Mouse (Mus musculus) liver, postnatal 0 days (tissue): Measurements from ENCODE around the gene Mrpl30. TPM values are rescaled to one million over a fixed set of nuclear protein-coding genes. Genes with fewer than 3 reads are reported as not detected.

Source experiments
- ATAC-seq: fragments of 200-750 bp; cut with Nextera tagmentation; 2 replicates; pipeline ENCODE4 v1.8.0; 2017; ENCODE audit warnings: mild to moderate bottlenecking, moderate library complexity
- DNase-seq: peaks from one replicate; pipeline ENCODE4 v3.0.0-alpha.2; 2016
- H3K27ac ChIP-seq: fragments of 300-500 bp; sonication (generic); 2 replicates; pipeline ENCODE4 v1.5.1; 2014; ENCODE audit warnings: antibody characterized with exemption, moderate library complexity, mild to moderate bottlenecking, low read depth
- H3K27me3 ChIP-seq: fragments of 300-500 bp; sonication (generic); 2 replicates; pipeline ENCODE4 v1.6.1; 2014; ENCODE audit warnings: low read length, control low read depth, mixed read lengths; ENCODE audit not compliant: insufficient read depth
- H3K36me3 ChIP-seq: fragments of 300-500 bp; sonication (generic); replicated peaks from 2 replicates; pipeline ENCODE4 v1.6.1; 2014; ENCODE audit warnings: mild to moderate bottlenecking, control low read depth, low read length, moderate library complexity, mixed read lengths; ENCODE audit not compliant: insufficient read depth
- H3K4me1 ChIP-seq: fragments of 300-500 bp; sonication (generic); 2 replicates; pipeline ENCODE4 v1.6.1; 2014; ENCODE audit warnings: antibody characterized with exemption, mild to moderate bottlenecking, control low read depth; ENCODE audit not compliant: insufficient read depth
- H3K4me2 ChIP-seq: fragments of 300-500 bp; sonication (generic); 2 replicates; pipeline ENCODE4 v1.6.1; 2014; ENCODE audit warnings: low read depth, mild to moderate bottlenecking, low read length, moderate library complexity, mixed read lengths
- H3K4me3 ChIP-seq: fragments of 300-500 bp; sonication (generic); 2 replicates; pipeline ENCODE4 v1.5.1; 2014; ENCODE audit warnings: low read depth, low read length
- H3K9ac ChIP-seq: fragments of 300-500 bp; sonication (generic); replicated peaks from 2 replicates; pipeline ENCODE4 v1.6.1; 2014; ENCODE audit warnings: mild to moderate bottlenecking, moderate library complexity
- H3K9me3 ChIP-seq: fragments of 300-500 bp; sonication (generic); 2 replicates; pipeline ENCODE4 v1.6.1; 2016; ENCODE audit warnings: mild to moderate bottlenecking, control low read depth, low read length, mixed read lengths
- CTCF ChIP-seq: sonication (generic); IDR thresholded peaks from 2 replicates; pipeline ENCODE4 v1.5.1; 2016; ENCODE audit warnings: antibody characterized with exemption, low read depth
- EP300 ChIP-seq: IDR thresholded peaks from 2 replicates; pipeline ENCODE4 v1.6.1; 2016; ENCODE audit warnings: antibody characterized with exemption, low read depth, mild to moderate bottlenecking
- WGBS: fragments of 180-500 bp; shearing (Covaris S2); extraction: QIAGEN DNeasy Blood & Tissue Kit; methylation state at CpG from one replicate; pipeline ENCODE4 v1.1.7; 2014; ENCODE audit not compliant: insufficient replicate concordance; 5-methylcytosine and 5-hydroxymethylcytosine counted together
- polyA plus RNA-seq: library from polyadenylated mRNA; unstranded; fragments of >200 nt; fragmentation: Nextera tagmentation; extraction: Ambion mirVana; gene quantifications from 2 replicates; pipeline ENCODE4 v1.2.1, GENCODE M21; 2015

Gene Mrpl30
- polyA plus RNA-seq, 1 experiment from 2014 or later: 185 TPM

GRCm38 (mm10) chr1:37873157-37873556 is 17.1 kb upstream of the Mrpl30 start:
- 68% methylated on average over 4 of the region's 4 CpGs for WGBS
- DNase-seq (no peak), ATAC-seq (no peak)
- no peak for TF ChIP-seq EP300
- no peak for TF ChIP-seq CTCF
- no peak overlapping the region for H3K9ac ChIP-seq
- peaks cover 21% of the 10 kb centered on the region for H3K36me3 ChIP-seq
- H3K27ac ChIP-seq: peak overlapping the region; percentile 63; the same call in 1 of the 2 replicates
- peak overlapping the region; percentile 79 for H3K4me2 ChIP-seq
- H3K4me1 ChIP-seq: peaks cover 12% of the 10 kb centered on the region
- H3K4me3 ChIP-seq: peak overlapping the region; percentile 63
- no peaks in the 10 kb centered on the region for H3K27me3 ChIP-seq
- 0 out of 2 replicates have a peak, but pooled peaks cover 5% of the 10 kb centered on the region for H3K9me3 ChIP-seq

GRCm38 (mm10) chr1:37877736-37878460 is 12.4 kb upstream of the Mrpl30 start:
- H3K36me3 ChIP-seq: peaks cover 58% of the 10 kb centered on the region
- no peak overlapping the region for H3K27ac ChIP-seq
- no peak overlapping the region for H3K4me3 ChIP-seq
- WGBS: 90% methylated on average over 13 of the region's 13 CpGs
- no peaks in the 10 kb centered on the region for H3K27me3 ChIP-seq
- H3K9ac ChIP-seq: no peak overlapping the region
- H3K4me1 ChIP-seq: peaks cover 4% of the 10 kb centered on the region; the same call in 1 of the 2 replicates
- DNase-seq (no peak), ATAC-seq (no peak)
- H3K4me2 ChIP-seq: no peak overlapping the region
- TF ChIP-seq EP300 (no peak), CTCF (no peak)
- 0 out of 2 replicates have a peak, but pooled peaks cover 5% of the 10 kb centered on the region for H3K9me3 ChIP-seq

GRCm38 (mm10) chr1:37883411-37883810 is 6.9 kb upstream of the Mrpl30 start:
- TF ChIP-seq EP300 (no peak), CTCF (no peak)
- peaks cover 50% of the 10 kb centered on the region for H3K36me3 ChIP-seq

GRCm38 (mm10) chr1:37884451-37884850 is 5.8 kb upstream of the Mrpl30 start:
- Histone ChIP-seq H3K27me3 (no peaks in the 10 kb centered on the region), H3K4me1 (peaks cover 12% of the 10 kb centered on the region), H3K27ac (no peak overlapping the region), H3K9me3 (no peaks in the 10 kb centered on the region), H3K9ac (no peak overlapping the region), H3K4me3 (no peak overlapping the region), H3K4me2 (no peak overlapping the region), H3K36me3 (peaks cover 41% of the 10 kb centered on the region)
- TF ChIP-seq CTCF: no peak
- no peak for TF ChIP-seq EP300
- WGBS: 67% methylated on average over 4 of the region's 4 CpGs
- DNase-seq (peak; percentile 69), ATAC-seq (peak; percentile 72)

More at GRCm38 (mm10) chr1:37883411-37883810, 6.9 kb upstream of the Mrpl30 start:
- H3K4me2 ChIP-seq: no peak overlapping the region
- ATAC-seq: no peak
- H3K4me1 ChIP-seq: peaks cover 2% of the 10 kb centered on the region
- H3K27ac ChIP-seq: no peak overlapping the region
- DNase-seq: no peak
- H3K9ac ChIP-seq: no peak overlapping the region
- WGBS: 85% methylated on average over 4 of the region's 4 CpGs
- no peaks in the 10 kb centered on the region for H3K27me3 ChIP-seq
- no peak overlapping the region for H3K4me3 ChIP-seq
- no peaks in the 10 kb centered on the region for H3K9me3 ChIP-seq

GRCm38 (mm10) chr1:37889206-37889605 is 1.1 kb upstream of the Mrpl30 start:
- WGBS: 76% methylated on average over 7 of the region's 7 CpGs
- Histone ChIP-seq H3K36me3 (peaks cover 9% of the 10 kb centered on the region), H3K27me3 (no peaks in the 10 kb centered on the region), H3K27ac (peak overlapping the region; percentile 88), H3K9ac (peak overlapping the region; percentile 76), H3K4me2 (peak overlapping the region; percentile 78), H3K4me3 (peak overlapping the region; percentile 80), H3K4me1 (peaks cover 19% of the 10 kb centered on the region), H3K9me3 (no peaks in the 10 kb centered on the region)
- ATAC-seq (no peak), DNase-seq (no peak)
- no peak for TF ChIP-seq CTCF
- TF ChIP-seq EP300: no peak

GRCm38 (mm10) chr1:37891400-37891799 is 1.1 kb downstream of the Mrpl30 start:
- no peak for DNase-seq
- peak overlapping the region; percentile 80 for H3K4me3 ChIP-seq
- H3K36me3 ChIP-seq: peaks cover 24% of the 10 kb centered on the region
- WGBS: 51% methylated on average over 3 of the region's 3 CpGs
- no peaks in the 10 kb centered on the region for H3K27me3 ChIP-seq
- no peaks in the 10 kb centered on the region for H3K9me3 ChIP-seq
- peak overlapping the region; percentile 78 for H3K4me2 ChIP-seq
- 0 out of 2 replicates have a peak overlapping the region, but pooled peaks have one; percentile 6 for H3K9ac ChIP-seq
- H3K27ac ChIP-seq: no peak overlapping the region
- ATAC-seq: no peak
- peaks cover 19% of the 10 kb centered on the region for H3K4me1 ChIP-seq
- TF ChIP-seq EP300 (no peak), CTCF (peak; percentile 52)
